Mouse (Mus musculus) lung, embryonic 15.5 days (tissue): Measurements from ENCODE around the gene Zbtb38. TPM values are rescaled to one million over a fixed set of nuclear protein-coding genes. Genes with fewer than 3 reads are reported as not detected.

Experiments
- ATAC-seq: fragments of 200-750 bp; cut with Nextera tagmentation; 2 replicates; pipeline ENCODE4 v1.8.0; 2017; ENCODE audit warnings: moderate number of reproducible peaks, borderline replicate concordance; ENCODE audit not compliant: low FRiP score, low TSS enrichment; ENCODE audit errors: extremely low read depth
- H3K27ac ChIP-seq: fragments of 300-500 bp; sonication (generic); 2 replicates; pipeline ENCODE4 v1.5.1; 2015; ENCODE audit warnings: moderate library complexity, mild to moderate bottlenecking, inconsistent platforms
- H3K27me3 ChIP-seq: fragments of 300-500 bp; sonication (generic); 2 replicates; pipeline ENCODE4 v1.6.1; 2015; ENCODE audit warnings: inconsistent platforms
- H3K36me3 ChIP-seq: fragments of 300-500 bp; sonication (generic); 2 replicates; pipeline ENCODE4 v1.6.1; 2015; ENCODE audit warnings: inconsistent platforms
- H3K4me1 ChIP-seq: fragments of 300-500 bp; sonication (generic); 2 replicates; pipeline ENCODE4 v1.6.1; 2015; ENCODE audit warnings: inconsistent platforms
- H3K4me2 ChIP-seq: fragments of 300-500 bp; sonication (generic); 2 replicates; pipeline ENCODE4 v1.6.1; 2015; ENCODE audit warnings: inconsistent platforms, mild to moderate bottlenecking, moderate library complexity
- H3K4me3 ChIP-seq: fragments of 300-500 bp; sonication (generic); 2 replicates; pipeline ENCODE4 v1.5.1; 2015; ENCODE audit warnings: mild to moderate bottlenecking, inconsistent platforms
- H3K9ac ChIP-seq: fragments of 300-500 bp; sonication (generic); 2 replicates; pipeline ENCODE4 v1.6.1; 2015; ENCODE audit warnings: inconsistent platforms
- H3K9me3 ChIP-seq: fragments of 300-500 bp; sonication (generic); 2 replicates; pipeline ENCODE4 v1.6.1; 2016; ENCODE audit warnings: inconsistent platforms
- WGBS: fragments of 180-500 bp; shearing (Covaris S2); methylation state at CpG from one replicate; pipeline ENCODE4 v1.1.7; 2015; 5-methylcytosine and 5-hydroxymethylcytosine counted together
- polyA plus RNA-seq: library from polyadenylated mRNA; unstranded; fragments of >200 nt; fragmentation: Nextera tagmentation; extraction: Ambion mirVana; gene quantifications from 2 replicates; pipeline ENCODE4 v1.2.1, GENCODE M21; 2015

Gene Zbtb38
- polyA plus RNA-seq, 1 experiment from 2014 or later, result 26.4 TPM

GRCm38 (mm10) chr9:96638508-96638907, 114.1 kb downstream of the Zbtb38 start:
- WGBS, result 63% methylated on average over 7 of the region's 7 CpGs
- ATAC-seq, result no peak

GRCm38 (mm10) chr9:96637157-96637548, 115.5 kb downstream of the Zbtb38 start:
- Histone ChIP-seq H3K27ac (no peak overlapping the region), H3K9ac (no peak overlapping the region), H3K4me1 (peaks cover 3% of the 10 kb centered on the region; the same call in 1 of the 2 replicates), H3K36me3 (no peaks in the 10 kb centered on the region), H3K4me2 (no peak overlapping the region), H3K9me3 (no peaks in the 10 kb centered on the region), H3K4me3 (no peak overlapping the region), H3K27me3 (0 out of 2 replicates have a peak, but pooled peaks cover 4% of the 10 kb centered on the region)
- WGBS, result 64% methylated on average over 7 of the region's 7 CpGs
- no peak for ATAC-seq

More at GRCm38 (mm10) chr9:96638508-96638907, 114.1 kb downstream of the Zbtb38 start:
- no peaks in the 10 kb centered on the region for H3K9me3 ChIP-seq
- H3K4me1 ChIP-seq, result no peaks in the 10 kb centered on the region
- H3K36me3 ChIP-seq, result no peaks in the 10 kb centered on the region
- H3K4me2 ChIP-seq, result no peak overlapping the region
- H3K27me3 ChIP-seq, result no peaks in the 10 kb centered on the region
- H3K4me3 ChIP-seq, result no peak overlapping the region
- no peak overlapping the region for H3K9ac ChIP-seq
- H3K27ac ChIP-seq, result no peak overlapping the region

- no peaks in the 10 kb centered on the region for H3K9me3 ChIP-seq
- WGBS, result 43% methylated on average over 9 of the region's 9 CpGs
- no peak for ATAC-seq
- no peak overlapping the region for H3K9ac ChIP-seq
- H3K4me2 ChIP-seq, result no peak overlapping the region
- no peak overlapping the region for H3K4me3 ChIP-seq
- no peaks in the 10 kb centered on the region for H3K36me3 ChIP-seq
- 0 out of 2 replicates have a peak, but pooled peaks cover 5% of the 10 kb centered on the region for H3K27me3 ChIP-seq
- peaks cover 8% of the 10 kb centered on the region; the same call in 1 of the 2 replicates for H3K4me1 ChIP-seq
- no peak overlapping the region for H3K27ac ChIP-seq
These were observed 116.0 kb downstream of the Zbtb38 start for GRCm38 (mm10) chr9:96636423-96637156.

GRCm38 (mm10) chr9:96635899-96636298, 116.7 kb downstream of the Zbtb38 start:
- WGBS, result 59% methylated on average over 3 of the region's 3 CpGs
- Histone ChIP-seq H3K9me3 (no peaks in the 10 kb centered on the region), H3K27ac (no peak overlapping the region), H3K27me3 (0 out of 2 replicates have a peak, but pooled peaks cover 5% of the 10 kb centered on the region), H3K36me3 (no peaks in the 10 kb centered on the region), H3K4me1 (peaks cover 9% of the 10 kb centered on the region; the same call in 1 of the 2 replicates), H3K9ac (no peak overlapping the region), H3K4me2 (no peak overlapping the region), H3K4me3 (no peak overlapping the region)
- ATAC-seq, result no peak

- ATAC-seq, result no peak
- Histone ChIP-seq H3K36me3 (no peaks in the 10 kb centered on the region), H3K4me2 (no peak overlapping the region), H3K27ac (no peak overlapping the region), H3K9me3 (no peaks in the 10 kb centered on the region), H3K27me3 (0 out of 2 replicates have a peak, but pooled peaks cover 5% of the 10 kb centered on the region), H3K9ac (no peak overlapping the region), H3K4me3 (no peak overlapping the region), H3K4me1 (peaks cover 9% of the 10 kb centered on the region; the same call in 1 of the 2 replicates)
- WGBS, result 45% methylated on average over 6 of the region's 6 CpGs
These were observed 117.5 kb downstream of the Zbtb38 start for GRCm38 (mm10) chr9:96635176-96635575.

GRCm38 (mm10) chr9:96633771-96634170, 118.9 kb downstream of the Zbtb38 start:
- Histone ChIP-seq H3K27me3 (0 out of 2 replicates have a peak, but pooled peaks cover 5% of the 10 kb centered on the region), H3K4me1 (peaks cover 9% of the 10 kb centered on the region), H3K9me3 (no peaks in the 10 kb centered on the region), H3K9ac (no peak overlapping the region), H3K36me3 (no peaks in the 10 kb centered on the region), H3K4me2 (no peak overlapping the region), H3K4me3 (no peak overlapping the region), H3K27ac (no peak overlapping the region)
- WGBS, result 76% methylated on average over 2 of the region's 2 CpGs
- ATAC-seq, result no peak

Other genes starting within 250 kb of the Zbtb38 start
- 0.39 and 0.65 TPM in 2 replicates for gene Gm28729, start 227.6 kb downstream of the Zbtb38 start, polyA plus RNA-seq
- gene Rasa2, start 121.2 kb downstream of the Zbtb38 start, polyA plus RNA-seq, result 15.3 and 19.9 TPM in 2 replicates
- gene Pxylp1, start 139.8 kb upstream of the Zbtb38 start, polyA plus RNA-seq, result 15.0 and 16.2 TPM in 2 replicates